Mouse (Mus musculus) myocyte (in vitro differentiated cells): Measurements from ENCODE around the gene Akap13. TPM values are rescaled to one million over a fixed set of nuclear protein-coding genes. Genes with fewer than 3 reads are reported as not detected.

ENCODE experiments used
- H3K27me3 ChIP-seq: one replicate; pipeline ENCODE4 v1.6.1; 2011; ENCODE audit not compliant: control insufficient read depth, insufficient read depth, insufficient read length
- H3K36me3 ChIP-seq: one replicate; pipeline ENCODE4 v1.6.1; 2011; ENCODE audit not compliant: control insufficient read depth, insufficient read depth
- H3K4me2 ChIP-seq: one replicate; pipeline ENCODE4 v1.6.1; 2011; ENCODE audit warnings: low read depth, control low read depth
- H3K4me3 ChIP-seq: one replicate; pipeline ENCODE4 v1.5.1; 2011; ENCODE audit warnings: mild to moderate bottlenecking, control low read depth, moderate library complexity
- H3K79me2 ChIP-seq: one replicate; pipeline ENCODE4 v1.6.1; 2011; ENCODE audit not compliant: control insufficient read depth, insufficient read depth
- H3ac ChIP-seq: one replicate; pipeline ENCODE4 v1.6.1; 2011; ENCODE audit not compliant: control insufficient read depth, insufficient read length
- CEBPB ChIP-seq: IDR thresholded peaks from 2 replicates; pipeline ENCODE4 v1.6.1; 2011; ENCODE audit warnings: mild to moderate bottlenecking, moderate library complexity; ENCODE audit not compliant: poor library complexity, insufficient read depth, severe bottlenecking
- E2F4 ChIP-seq: IDR thresholded peaks from one replicate; pipeline ENCODE4 v1.6.1; 2011; ENCODE audit warnings: mild to moderate bottlenecking, control low read depth, moderate library complexity; ENCODE audit not compliant: insufficient read depth
- MAX ChIP-seq: IDR thresholded peaks from one replicate; pipeline ENCODE4 v1.6.1; 2011; ENCODE audit warnings: low read depth, mild to moderate bottlenecking, control low read depth
- MYOD1 ChIP-seq, 3 experiments: IDR thresholded peaks; one replicate each; pipeline ENCODE4 v1.6.1; 2011; ENCODE audit warnings: control low read depth in 2 of 3, low read depth in 2 of 3, mild to moderate bottlenecking in 2 of 3, moderate library complexity in 1 of 3; ENCODE audit not compliant: insufficient read length in 2 of 3, control insufficient read depth in 1 of 3
- MYOG ChIP-seq, 3 experiments: IDR thresholded peaks; one replicate each; pipeline ENCODE4 v1.6.1; 2011; ENCODE audit warnings: control low read depth in 2 of 3, low read depth in 2 of 3, mild to moderate bottlenecking in 2 of 3; ENCODE audit not compliant: insufficient read length in 2 of 3, control insufficient read depth in 1 of 3, insufficient read depth in 1 of 3
- POLR2A ChIP-seq: IDR thresholded peaks from one replicate; pipeline ENCODE4 v1.6.1; 2011; ENCODE audit warnings: low read depth, mild to moderate bottlenecking, control low read depth, moderate library complexity; ENCODE audit not compliant: insufficient read length
- POLR2AphosphoS2 ChIP-seq: IDR thresholded peaks from one replicate; pipeline ENCODE4 v1.6.1; 2011; ENCODE audit warnings: low read depth, control low read depth; ENCODE audit not compliant: insufficient read length
- REST ChIP-seq: IDR thresholded peaks from one replicate; pipeline ENCODE4 v1.6.1; 2011; ENCODE audit warnings: mild to moderate bottlenecking, control low read depth, moderate library complexity; ENCODE audit not compliant: insufficient read depth, insufficient read length
- SRF ChIP-seq: IDR thresholded peaks from one replicate; pipeline ENCODE4 v1.6.1; 2011; ENCODE audit warnings: low read depth; ENCODE audit not compliant: control insufficient read depth, insufficient read length
- TCF12 ChIP-seq: IDR thresholded peaks from one replicate; pipeline ENCODE4 v1.6.1; 2011; ENCODE audit warnings: mild to moderate bottlenecking, control low read depth; ENCODE audit not compliant: poor library complexity, insufficient read depth, severe bottlenecking
- TCF3 ChIP-seq: IDR thresholded peaks from one replicate; pipeline ENCODE4 v1.6.1; 2011; ENCODE audit warnings: low read depth, control low read depth; ENCODE audit not compliant: insufficient read length
- USF1 ChIP-seq: IDR thresholded peaks from one replicate; pipeline ENCODE4 v1.6.1; 2011; ENCODE audit warnings: low read depth, mild to moderate bottlenecking, control low read depth, moderate library complexity
- polyA plus RNA-seq: library from polyadenylated mRNA; unstranded; fragments of >200 nt; fragmentation: generic; extraction: Trizol; gene quantifications from one replicate; pipeline ENCODE4 v1.2.1, GENCODE M21; 2012; ENCODE audit warnings: missing spikeins

Gene Akap13
- polyA plus RNA-seq, 1 experiment: 13.9 TPM

- no peak overlapping the region for H3K4me3 ChIP-seq
- peaks cover 7% of the 10 kb centered on the region for H3K36me3 ChIP-seq
- no peak overlapping the region for H3ac ChIP-seq
- H3K4me2 ChIP-seq: peak overlapping the region; percentile 75
- H3K79me2 ChIP-seq: peaks cover 62% of the 10 kb centered on the region
- H3K27me3 ChIP-seq: no peaks in the 10 kb centered on the region
- TF ChIP-seq POLR2A (no peak), TCF3 (no peak), USF1 (no peak), E2F4 (no peak), CEBPB (peak; percentile 81), MYOD1 (IDR thresholded peaks at IDR 0.05; ENCODE audit: control insufficient read depth in 1 of 3, insufficient read length in 2 of 3, low read depth in 2 of 3) (no peak), REST (no peak)
Observed at GRCm38 (mm10) chr7:75596058-75596748, 140.9 kb downstream of the Akap13 start.

- Histone ChIP-seq H3K79me2 (peaks cover 57% of the 10 kb centered on the region), H3ac (no peak overlapping the region), H3K27me3 (no peaks in the 10 kb centered on the region), H3K36me3 (peaks cover 5% of the 10 kb centered on the region), H3K4me2 (no peak overlapping the region), H3K4me3 (no peak overlapping the region)
- TF ChIP-seq POLR2A (no peak), POLR2AphosphoS2 (no peak), TCF3 (no peak), MYOD1 (IDR thresholded peaks at IDR 0.05; ENCODE audit: control insufficient read depth in 1 of 3, insufficient read length in 2 of 3, low read depth in 2 of 3) (no peak), CEBPB (no peak), E2F4 (no peak), USF1 (no peak), REST (no peak), MYOG (IDR thresholded peaks at IDR 0.05; ENCODE audit: control insufficient read depth in 1 of 3, insufficient read depth in 1 of 3, insufficient read length in 2 of 3, low read depth in 2 of 3) (no peak), SRF (no peak), MAX (no peak), TCF12 (no peak)
Observed at GRCm38 (mm10) chr7:75597840-75598239, 142.5 kb downstream of the Akap13 start.

- H3K4me2 ChIP-seq: no peak overlapping the region
Observed at GRCm38 (mm10) chr7:75600360-75601075, 145.2 kb downstream of the Akap13 start.

GRCm38 (mm10) chr7:75607248-75607647 is 151.9 kb downstream of the Akap13 start:
- peaks cover 3% of the 10 kb centered on the region for H3K79me2 ChIP-seq
- H3ac ChIP-seq: no peak overlapping the region
- peaks cover 46% of the 10 kb centered on the region for H3K36me3 ChIP-seq
- H3K27me3 ChIP-seq: no peaks in the 10 kb centered on the region
- no peak for TF ChIP-seq MAX
- TF ChIP-seq MYOD1 (IDR thresholded peaks at IDR 0.05; ENCODE audit: control insufficient read depth in 1 of 3, insufficient read length in 2 of 3, low read depth in 2 of 3): no peak
- no peak for TF ChIP-seq POLR2AphosphoS2
- TF ChIP-seq REST: no peak
- TF ChIP-seq USF1: no peak
- TF ChIP-seq SRF: no peak
- no peak overlapping the region for H3K4me3 ChIP-seq
- no peak overlapping the region for H3K4me2 ChIP-seq

More at GRCm38 (mm10) chr7:75600360-75601075, 145.2 kb downstream of the Akap13 start:
- no peak overlapping the region for H3K4me3 ChIP-seq
- no peak for TF ChIP-seq TCF12
- TF ChIP-seq REST: no peak
- TF ChIP-seq USF1: no peak
- TF ChIP-seq SRF: no peak
- TF ChIP-seq MYOG (IDR thresholded peaks at IDR 0.05; ENCODE audit: control insufficient read depth in 1 of 3, insufficient read depth in 1 of 3, insufficient read length in 2 of 3, low read depth in 2 of 3): no peak
- TF ChIP-seq TCF3: no peak
- TF ChIP-seq E2F4: no peak
- no peak for TF ChIP-seq POLR2AphosphoS2
- no peak for TF ChIP-seq CEBPB
- TF ChIP-seq MYOD1 (IDR thresholded peaks at IDR 0.05; ENCODE audit: control insufficient read depth in 1 of 3, insufficient read length in 2 of 3, low read depth in 2 of 3): no peak
- no peak for TF ChIP-seq POLR2A
- no peak for TF ChIP-seq MAX
- peaks cover 19% of the 10 kb centered on the region for H3K36me3 ChIP-seq
- H3K79me2 ChIP-seq: peaks cover 42% of the 10 kb centered on the region
- H3K27me3 ChIP-seq: no peaks in the 10 kb centered on the region
- H3ac ChIP-seq: no peak overlapping the region

- Histone ChIP-seq H3ac (no peak overlapping the region), H3K79me2 (peaks cover 3% of the 10 kb centered on the region), H3K4me2 (no peak overlapping the region), H3K27me3 (no peaks in the 10 kb centered on the region), H3K36me3 (peaks cover 37% of the 10 kb centered on the region), H3K4me3 (no peak overlapping the region)
- no peak for TF ChIP-seq MYOG (IDR thresholded peaks at IDR 0.05; ENCODE audit: control insufficient read depth in 1 of 3, insufficient read depth in 1 of 3, insufficient read length in 2 of 3, low read depth in 2 of 3)
- TF ChIP-seq MAX: no peak
- no peak for TF ChIP-seq E2F4
- no peak for TF ChIP-seq USF1
- TF ChIP-seq TCF3: no peak
- TF ChIP-seq POLR2A: no peak
- TF ChIP-seq CEBPB: no peak
- TF ChIP-seq MYOD1 (IDR thresholded peaks at IDR 0.05; ENCODE audit: control insufficient read depth in 1 of 3, insufficient read length in 2 of 3, low read depth in 2 of 3): no peak
- TF ChIP-seq TCF12: no peak
- no peak for TF ChIP-seq POLR2AphosphoS2
- TF ChIP-seq REST: no peak
- no peak for TF ChIP-seq SRF
Observed at GRCm38 (mm10) chr7:75608716-75609115, 153.4 kb downstream of the Akap13 start.
